Mouse (Mus musculus) C2C12 (cell line): ENCODE results near the gene Plcb4. TPM values are rescaled to one million over a fixed set of nuclear protein-coding genes. Genes with fewer than 3 reads are reported as not detected.

Experiments used
- H3K27me3 ChIP-seq: one replicate; pipeline ENCODE4 v1.6.1; 2011; ENCODE audit not compliant: control insufficient read depth, insufficient read depth, insufficient read length
- H3K36me3 ChIP-seq: one replicate; pipeline ENCODE4 v1.6.1; 2011; ENCODE audit not compliant: control insufficient read depth, insufficient read depth
- H3K4me3 ChIP-seq: one replicate; pipeline ENCODE4 v1.5.1; 2011; ENCODE audit warnings: mild to moderate bottlenecking, control low read depth; ENCODE audit not compliant: poor library complexity, insufficient read depth, severe bottlenecking
- H3K79me2 ChIP-seq: one replicate; pipeline ENCODE4 v1.6.1; 2011; ENCODE audit not compliant: control insufficient read depth, insufficient read depth
- H3K79me3 ChIP-seq: one replicate; pipeline ENCODE4 v1.6.1; 2011; ENCODE audit warnings: low read depth, control low read depth
- H3ac ChIP-seq: one replicate; pipeline ENCODE3; 2011; ENCODE audit warnings: low read depth; ENCODE audit not compliant: control insufficient read depth, insufficient read length
- CEBPB ChIP-seq: IDR thresholded peaks from one replicate; pipeline ENCODE4 v1.6.1; 2011; ENCODE audit warnings: low read depth, mild to moderate bottlenecking, control low read depth, moderate library complexity
- CTCF ChIP-seq: IDR thresholded peaks from one replicate; pipeline ENCODE4 v1.5.1; 2011; ENCODE audit not compliant: control insufficient read depth, insufficient read depth, insufficient read length
- FOSL1 ChIP-seq: IDR thresholded peaks from one replicate; pipeline ENCODE4 v1.8.0; 2011; ENCODE audit warnings: mild to moderate bottlenecking, low read length; ENCODE audit not compliant: poor library complexity, insufficient read depth, severe bottlenecking
- MAX ChIP-seq: IDR thresholded peaks from one replicate; pipeline ENCODE4 v1.6.1; 2011; ENCODE audit warnings: mild to moderate bottlenecking, control low read depth
- MYOD1 ChIP-seq: IDR thresholded peaks from one replicate; pipeline ENCODE4 v1.6.1; 2011; ENCODE audit warnings: low read depth; ENCODE audit not compliant: control insufficient read depth, insufficient read length
- MYOG ChIP-seq: IDR thresholded peaks from one replicate; pipeline ENCODE4 v1.6.1; 2011; ENCODE audit not compliant: control insufficient read depth, insufficient read length; ENCODE audit errors: extremely low read depth
- USF1 ChIP-seq: IDR thresholded peaks from one replicate; pipeline ENCODE4 v1.6.1; 2011; ENCODE audit warnings: low read depth, mild to moderate bottlenecking, control low read depth, moderate library complexity
- polyA plus RNA-seq: library from polyadenylated mRNA; unstranded; fragments of >200 nt; fragmentation: generic; extraction: Trizol; gene quantifications from one replicate; pipeline ENCODE4 v1.2.1, GENCODE M21; 2012; ENCODE audit warnings: missing spikeins

The Plcb4 gene
- polyA plus RNA-seq, 1 experiment: 3.0 TPM

- H3K27me3 ChIP-seq: no peaks in the 10 kb centered on the region
- no peaks in the 10 kb centered on the region for H3K36me3 ChIP-seq
- no peaks in the 10 kb centered on the region for H3K79me3 ChIP-seq
- no peak overlapping the region for H3K4me3 ChIP-seq
- H3ac ChIP-seq: no peak overlapping the region
- H3K79me2 ChIP-seq: no peaks in the 10 kb centered on the region
- TF ChIP-seq FOSL1 (no peak), CEBPB (no peak), MYOG (no peak), CTCF (no peak), MAX (no peak), USF1 (no peak), MYOD1 (no peak)
These were observed 54.1 kb downstream of the Plcb4 start for GRCm38 (mm10) chr2:135712921-135713320.

- no peak for TF ChIP-seq FOSL1
- TF ChIP-seq USF1: no peak
- no peak for TF ChIP-seq MAX
- no peak for TF ChIP-seq CEBPB
- no peak for TF ChIP-seq CTCF
- TF ChIP-seq MYOD1: no peak
- no peak for TF ChIP-seq MYOG
- Histone ChIP-seq H3K27me3 (no peaks in the 10 kb centered on the region), H3K79me3 (no peaks in the 10 kb centered on the region), H3K4me3 (no peak overlapping the region), H3K36me3 (no peaks in the 10 kb centered on the region), H3ac (no peak overlapping the region), H3K79me2 (no peaks in the 10 kb centered on the region)
These were observed 57.4 kb downstream of the Plcb4 start for GRCm38 (mm10) chr2:135716180-135716579.

GRCm38 (mm10) chr2:135717232-135718134 is 58.7 kb downstream of the Plcb4 start:
- TF ChIP-seq USF1: no peak
- no peak overlapping the region for H3K4me3 ChIP-seq

GRCm38 (mm10) chr2:135722109-135722508 is 63.3 kb downstream of the Plcb4 start:
- Histone ChIP-seq H3K4me3 (no peak overlapping the region), H3K36me3 (no peaks in the 10 kb centered on the region), H3ac (no peak overlapping the region), H3K27me3 (no peaks in the 10 kb centered on the region), H3K79me3 (no peaks in the 10 kb centered on the region), H3K79me2 (no peaks in the 10 kb centered on the region)
- TF ChIP-seq MAX (no peak), CEBPB (no peak), USF1 (no peak), FOSL1 (no peak), MYOG (no peak), CTCF (no peak), MYOD1 (no peak)

More at GRCm38 (mm10) chr2:135717232-135718134, 58.7 kb downstream of the Plcb4 start:
- no peaks in the 10 kb centered on the region for H3K79me3 ChIP-seq
- no peaks in the 10 kb centered on the region for H3K79me2 ChIP-seq
- no peaks in the 10 kb centered on the region for H3K36me3 ChIP-seq
- no peak overlapping the region for H3ac ChIP-seq
- no peaks in the 10 kb centered on the region for H3K27me3 ChIP-seq

GRCm38 (mm10) chr2:135723387-135723786 is 64.6 kb downstream of the Plcb4 start:
- Histone ChIP-seq H3ac (no peak overlapping the region), H3K79me2 (no peaks in the 10 kb centered on the region), H3K36me3 (no peaks in the 10 kb centered on the region), H3K27me3 (no peaks in the 10 kb centered on the region), H3K4me3 (no peak overlapping the region), H3K79me3 (no peaks in the 10 kb centered on the region)
- no peak for TF ChIP-seq MYOG
- TF ChIP-seq CTCF: no peak
- no peak for TF ChIP-seq CEBPB
- TF ChIP-seq FOSL1: no peak
- TF ChIP-seq MYOD1: no peak
- no peak for TF ChIP-seq MAX
- no peak for TF ChIP-seq USF1

GRCm38 (mm10) chr2:135724489-135724888 is 65.7 kb downstream of the Plcb4 start:
- Histone ChIP-seq H3K79me2 (no peaks in the 10 kb centered on the region), H3K27me3 (no peaks in the 10 kb centered on the region), H3K79me3 (no peaks in the 10 kb centered on the region), H3K4me3 (no peak overlapping the region), H3ac (no peak overlapping the region), H3K36me3 (no peaks in the 10 kb centered on the region)
- TF ChIP-seq MYOD1 (no peak), MYOG (no peak), USF1 (no peak)
